Mouse (Mus musculus): ENCODE results near the gene Suv39h2.

Suv39h2 gene

GRCm38 (mm10) chr2:3422548-3422947, 52.3 kb downstream of the Suv39h2 start, which contains the start of gene Meig1:
Meig1 (minus strand) TSS chr2:3422648.
- DNase-seq (ENCODE audit: low spot score): no peak

GRCm38 (mm10) chr2:3420157-3420556, 54.7 kb downstream of the Suv39h2 start:
- DNase-seq (ENCODE audit: low spot score): peak; percentile 76

- peak; percentile 92 for DNase-seq (ENCODE audit: low spot score)
These were observed 55.9 kb downstream of the Suv39h2 start for GRCm38 (mm10) chr2:3418883-3419431.

GRCm38 (mm10) chr2:3415676-3416075, 59.2 kb downstream of the Suv39h2 start:
- DNase-seq (ENCODE audit: low spot score): no peak

- peak; percentile 38 for DNase-seq (ENCODE audit: low spot score)
These were observed 60.6 kb downstream of the Suv39h2 start for GRCm38 (mm10) chr2:3414241-3414640.

GRCm38 (mm10) chr2:3407756-3408155, 67.1 kb downstream of the Suv39h2 start:
- DNase-seq (ENCODE audit: low spot score): no peak

- DNase-seq (ENCODE audit: low spot score): no peak
These were observed 68.8 kb downstream of the Suv39h2 start for GRCm38 (mm10) chr2:3405981-3406380.
